Mouse (Mus musculus): ENCODE data around the gene Mgat4d.
A peak's percentile ranks its signal among the peaks of the same experiment; 100 is the strongest.
"Not testable (repeated sequence)": the region's sequence is repeated elsewhere in the genome, so short reads cannot be mapped to it uniquely, and the experiment has no call there.

Gene Mgat4d

DNA sequence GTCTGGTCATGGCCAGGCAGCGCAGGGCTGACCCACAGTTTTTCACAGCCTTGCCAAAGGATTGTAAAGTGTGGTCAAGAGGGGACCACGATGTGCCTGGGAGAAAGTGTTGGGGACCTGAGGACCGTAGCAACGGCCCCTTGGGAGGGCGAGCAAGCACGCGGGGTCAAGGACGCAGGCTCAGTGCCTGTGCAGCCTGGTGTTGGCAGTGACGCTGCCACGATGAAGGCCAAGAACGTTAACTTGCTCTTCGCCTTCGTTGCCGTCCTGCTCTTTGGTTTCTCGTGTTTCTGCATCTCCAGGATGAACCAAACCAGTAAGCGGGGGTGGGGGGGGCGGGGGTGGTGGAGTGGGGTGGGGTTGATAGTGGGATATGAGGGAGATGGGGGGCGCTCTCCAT is at the start of gene Mgat4d:
Gene Mgat4d (plus strand): TSS at position 209 of the 400 bp plus-strand sequence.
- no peak for DNase-seq

DNA sequence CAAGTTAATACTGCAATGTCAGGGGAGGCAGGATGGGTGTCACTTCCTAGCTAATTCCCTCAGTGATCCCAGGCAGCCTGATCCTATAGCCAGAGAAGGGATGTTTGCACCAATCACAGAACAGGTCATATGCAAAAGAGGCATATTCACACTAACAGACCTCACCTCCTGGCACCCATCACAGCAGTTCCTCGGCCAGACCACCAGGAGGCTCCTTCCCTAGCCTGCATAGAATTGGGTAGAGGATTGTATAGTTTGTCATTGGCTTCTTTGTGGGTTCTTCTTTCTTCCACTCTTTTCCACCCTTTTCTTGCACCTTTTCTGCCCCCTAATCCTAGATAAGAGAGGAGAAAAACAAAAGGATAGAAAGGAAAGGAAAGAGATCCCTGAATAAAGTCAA is 48.1 kb upstream of the Mgat4d start:
- no peak for DNase-seq

DNA sequence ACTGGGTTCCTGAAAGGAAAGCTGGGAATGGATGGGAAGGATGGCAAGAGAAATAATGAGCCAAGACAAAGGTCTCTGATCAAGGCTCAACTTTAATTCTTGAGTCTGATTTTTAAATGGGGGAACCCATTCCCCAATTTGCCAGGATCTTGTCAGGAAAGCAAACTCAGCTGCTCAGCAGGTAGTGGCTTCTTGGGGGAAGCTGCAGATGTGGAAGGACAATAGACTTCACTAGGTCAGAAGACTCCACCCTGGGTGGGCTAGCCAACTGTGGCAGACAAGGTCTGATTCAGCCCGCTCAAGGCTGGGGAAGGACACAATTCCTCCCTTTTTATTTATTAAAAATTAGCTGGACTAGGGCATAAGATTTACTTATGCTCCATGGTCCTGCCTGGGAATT is 43.3 kb upstream of the Mgat4d start:
- DNase-seq: no peak

DNA sequence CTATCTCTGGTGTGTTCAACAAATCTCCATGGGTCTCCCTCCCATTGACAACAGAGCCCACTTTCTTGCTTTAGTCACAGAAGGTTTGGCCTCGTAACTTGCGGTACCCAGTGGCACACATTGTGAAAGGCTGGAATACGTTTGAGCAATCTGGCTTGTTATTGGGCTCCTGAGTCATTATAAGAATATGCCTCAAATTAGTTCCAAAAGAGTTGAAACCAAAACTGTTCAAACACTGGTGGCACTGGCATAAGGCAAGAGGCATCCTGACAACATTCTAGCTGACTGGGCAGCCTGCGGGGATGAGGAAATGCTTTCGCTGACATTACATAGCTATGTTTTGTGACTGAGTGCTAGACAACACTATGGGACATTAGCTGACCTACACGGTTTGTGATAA is 38.4 kb upstream of the Mgat4d start:
- DNase-seq: no peak

GRCm38 (mm10) chr8:83315084-83315483 is 33.2 kb upstream of the Mgat4d start:
- DNase-seq: not testable (repeated sequence)

DNA sequence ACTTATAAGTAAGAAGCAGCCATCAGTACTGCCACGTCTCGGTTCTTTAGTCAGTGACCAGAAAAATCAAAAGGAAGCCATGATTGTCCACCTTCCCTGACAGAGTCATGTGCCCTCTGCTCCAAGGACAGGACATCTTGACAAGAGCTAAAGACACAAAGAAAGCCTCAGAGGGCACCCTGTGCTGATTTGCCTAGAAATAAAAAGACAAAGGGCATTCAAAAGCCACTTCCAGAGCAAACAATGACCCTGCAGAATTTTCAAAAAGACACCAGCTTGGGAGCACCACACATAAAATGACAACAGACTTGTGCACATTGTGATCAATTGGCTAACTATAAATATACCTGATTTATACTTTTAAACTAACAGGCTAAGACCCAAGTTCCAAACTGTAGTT is 32.6 kb upstream of the Mgat4d start:
- no peak for DNase-seq

DNA sequence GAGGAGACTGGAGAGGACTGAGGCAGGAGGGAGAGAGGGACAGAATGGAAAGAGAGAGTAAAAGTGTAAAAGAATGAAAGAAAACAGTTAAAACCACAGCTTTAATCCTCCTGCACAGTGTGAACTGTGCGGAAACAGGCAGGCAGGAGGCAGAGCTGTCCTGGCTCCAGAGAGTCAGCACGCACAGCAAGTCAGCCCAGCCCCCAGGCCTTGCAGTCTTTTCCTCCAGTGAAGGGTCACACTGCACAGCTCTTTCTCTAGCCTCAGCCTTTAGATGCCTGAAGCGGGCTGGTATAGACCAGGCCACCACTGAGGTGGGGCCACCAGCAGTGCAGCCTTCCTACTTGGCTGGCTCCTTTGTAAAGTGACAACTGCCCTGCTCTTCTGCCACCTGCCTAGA is 27.7 kb upstream of the Mgat4d start:
- peak; percentile 27 for DNase-seq

GRCm38 (mm10) chr8:83322374-83322773 is 25.9 kb upstream of the Mgat4d start:
- DNase-seq: no peak

DNA sequence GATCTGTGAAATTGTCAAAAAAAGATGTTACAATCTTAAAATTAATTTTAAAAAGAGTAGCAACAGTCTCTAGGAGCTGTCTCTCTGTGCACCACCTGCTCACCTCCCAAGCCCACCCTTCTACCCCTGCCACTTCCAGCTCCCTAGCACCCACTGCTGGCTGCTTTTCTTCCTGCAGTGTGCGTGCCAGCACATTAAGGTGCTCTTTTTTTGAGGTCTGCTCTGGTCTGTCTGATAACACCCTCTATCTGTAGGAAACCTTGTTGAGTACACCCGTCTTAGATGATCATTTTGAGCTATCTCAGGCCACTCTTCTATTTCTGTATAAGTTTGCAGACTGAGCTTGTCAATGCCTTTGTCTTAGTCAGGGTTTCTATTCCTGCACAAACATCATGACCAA is 25.2 kb upstream of the Mgat4d start:
- DNase-seq: no peak

DNA sequence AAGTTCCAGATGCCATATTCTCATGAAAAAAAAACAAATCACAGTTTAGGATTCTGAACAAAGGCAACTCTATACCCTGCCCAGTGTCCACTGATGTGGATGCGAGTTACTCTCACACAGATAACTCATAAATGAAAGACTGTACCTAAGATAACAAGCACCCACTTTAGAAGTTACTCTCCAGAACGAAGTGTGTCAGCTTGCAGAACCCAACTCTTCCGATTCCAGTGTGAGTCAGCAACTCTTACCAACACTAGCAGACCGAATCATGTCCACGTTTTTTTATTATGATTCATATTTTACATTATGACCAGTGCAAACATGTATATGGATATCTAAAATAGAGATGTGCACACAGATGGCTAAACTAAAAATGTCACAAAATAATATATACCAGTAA is 20.4 kb upstream of the Mgat4d start:
- no peak for DNase-seq

- peak; percentile 51 for DNase-seq
Measured at GRCm38 (mm10) chr8:83331567-83331898, 16.7 kb upstream of the Mgat4d start.

DNA sequence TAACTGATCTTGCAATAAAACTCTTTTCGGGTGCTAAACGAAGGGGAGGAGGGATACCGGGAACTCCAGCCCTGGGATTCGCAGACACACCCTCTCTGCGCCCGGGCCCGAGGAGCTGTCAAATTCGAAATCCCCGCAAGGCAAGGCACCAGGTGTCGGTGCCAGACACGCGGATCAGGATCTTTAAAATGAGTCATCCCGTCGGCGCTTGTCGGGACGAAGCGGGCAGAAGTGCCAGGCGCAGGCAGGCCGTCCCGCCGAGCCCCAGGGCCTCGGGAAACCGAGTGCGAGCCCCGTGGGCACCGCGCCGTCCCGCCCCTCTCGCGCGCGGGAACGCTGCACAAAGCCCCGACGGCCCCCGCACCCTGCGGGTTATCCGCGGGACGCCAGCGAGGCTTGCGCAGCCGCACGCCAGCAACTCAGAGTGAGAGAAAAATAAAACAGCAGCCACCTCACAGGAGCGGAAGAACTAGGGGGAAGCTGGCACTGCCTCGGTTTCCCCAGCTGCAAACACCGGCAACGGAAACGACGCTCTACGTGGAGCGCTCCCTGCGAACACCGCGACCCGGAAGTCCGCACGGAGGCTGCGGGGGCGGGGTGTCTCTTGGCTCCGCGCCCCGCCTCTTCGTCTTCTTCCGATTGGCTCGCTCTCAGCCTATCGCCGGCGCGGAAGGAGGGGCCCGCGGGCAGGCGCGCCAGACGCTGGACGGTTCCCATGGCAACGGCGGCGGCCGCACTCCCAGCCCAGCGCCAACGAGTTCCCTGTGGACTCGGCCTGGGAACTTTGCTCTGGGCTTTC is 16.2 kb upstream of the Mgat4d start, which contains the start of gene Elmod2:
Gene Elmod2 (minus strand): TSS at position 588 of the 799 bp plus-strand sequence.
- DNase-seq: peak; percentile 100

DNA sequence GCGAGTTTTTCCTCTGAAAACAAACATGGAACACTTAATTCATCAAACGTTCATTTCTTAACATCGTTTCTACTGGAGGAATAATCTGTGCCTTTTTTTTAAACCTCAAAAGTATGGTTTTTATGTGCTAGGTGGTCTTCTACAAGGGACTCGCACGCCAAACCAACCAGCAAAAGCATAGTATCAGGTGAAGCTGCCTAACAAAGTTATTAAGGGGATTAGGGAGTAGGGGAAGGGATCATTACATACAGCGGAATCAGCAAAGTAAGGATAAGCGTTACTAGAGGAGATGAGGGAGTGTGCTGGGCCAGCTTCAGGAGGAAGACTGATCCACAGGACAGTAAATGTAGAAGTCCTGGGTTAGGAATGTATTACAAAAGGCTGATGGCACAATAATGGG is 15.4 kb upstream of the Mgat4d start:
- DNase-seq: no peak

DNA sequence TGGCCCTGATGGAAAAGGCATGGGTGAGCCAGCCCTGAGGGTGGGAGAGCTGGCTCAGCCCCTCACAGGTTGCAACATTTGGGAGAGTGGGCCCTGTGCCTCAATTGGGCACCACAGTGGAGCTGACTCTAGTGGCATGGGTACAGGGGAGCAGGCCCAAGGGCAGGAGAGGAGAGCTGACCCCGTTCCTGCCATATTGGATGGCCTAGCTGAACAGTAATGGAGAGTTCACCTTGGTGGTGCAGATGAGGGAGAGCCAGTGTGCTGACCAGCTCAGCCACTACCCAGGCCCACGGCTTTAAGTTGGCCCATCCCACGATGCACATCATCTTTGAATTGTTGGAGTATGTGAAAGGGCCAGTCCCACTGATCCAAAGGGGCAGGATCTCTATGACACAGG is 6.2 kb upstream of the Mgat4d start:
- DNase-seq: no peak

GRCm38 (mm10) chr8:83342693-83343092 is 5.6 kb upstream of the Mgat4d start:
- DNase-seq: peak; percentile 63

- no peak for DNase-seq
Measured at GRCm38 (mm10) chr8:83351315-83351714, 3.0 kb downstream of the Mgat4d start.

DNA sequence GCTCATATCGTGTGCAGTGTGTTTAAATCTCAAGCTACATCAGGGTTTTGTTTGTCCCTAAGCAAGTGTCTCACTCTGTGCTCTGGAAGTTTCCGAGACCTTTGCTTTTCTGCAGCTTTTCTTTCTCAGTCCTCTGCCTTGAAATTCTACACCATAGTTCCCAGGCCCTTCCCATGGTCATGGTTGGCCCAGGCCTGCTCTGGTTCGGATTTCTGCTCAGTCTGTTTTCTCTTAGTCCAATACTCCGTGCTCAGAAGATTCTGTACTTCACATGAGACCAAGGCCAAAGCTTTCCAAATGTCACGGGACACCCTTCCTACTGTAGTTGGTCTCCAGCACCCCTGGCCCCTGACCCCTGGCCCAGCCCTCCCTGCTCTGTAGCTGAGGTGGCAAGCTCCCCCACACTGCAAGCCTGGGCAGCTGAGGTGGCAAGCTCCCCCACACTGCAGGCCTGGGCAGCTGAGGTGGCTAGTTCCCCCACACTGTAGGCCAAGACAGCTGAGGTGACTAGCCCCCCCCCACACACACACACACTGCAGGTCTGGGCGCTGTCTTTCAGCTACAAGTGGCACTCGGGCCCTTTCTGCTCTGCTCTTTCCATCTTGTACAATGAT is 15.0 kb downstream of the Mgat4d start:
- peak; percentile 6 for DNase-seq

GRCm38 (mm10) chr8:83377231-83377630 is 29.0 kb downstream of the Mgat4d start:
- DNase-seq: no peak

DNA sequence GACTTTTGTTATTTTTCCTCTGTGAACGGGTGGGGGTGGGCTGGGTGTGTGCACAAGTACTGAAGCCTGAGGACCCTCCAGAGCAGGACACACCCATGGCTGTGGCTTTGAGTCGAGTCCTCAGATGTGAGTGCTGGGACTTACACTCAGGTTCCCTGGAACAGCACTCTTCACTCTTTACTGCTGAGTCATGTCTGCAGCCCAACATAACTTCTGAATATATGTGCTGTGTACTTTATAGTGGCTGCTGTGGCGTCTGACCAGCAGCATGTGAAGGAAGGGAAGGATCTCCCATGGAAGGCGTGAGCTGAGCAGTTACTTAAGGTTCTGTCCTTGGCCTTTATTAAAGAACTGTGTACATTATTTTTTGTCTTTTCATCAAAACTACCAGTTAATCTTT is 31.9 kb downstream of the Mgat4d start:
- DNase-seq: no peak

GRCm38 (mm10) chr8:83381016-83381415 is 32.7 kb downstream of the Mgat4d start:
- no peak for DNase-seq

GRCm38 (mm10) chr8:83382850-83383249 is 34.6 kb downstream of the Mgat4d start:
- DNase-seq: no peak

DNA sequence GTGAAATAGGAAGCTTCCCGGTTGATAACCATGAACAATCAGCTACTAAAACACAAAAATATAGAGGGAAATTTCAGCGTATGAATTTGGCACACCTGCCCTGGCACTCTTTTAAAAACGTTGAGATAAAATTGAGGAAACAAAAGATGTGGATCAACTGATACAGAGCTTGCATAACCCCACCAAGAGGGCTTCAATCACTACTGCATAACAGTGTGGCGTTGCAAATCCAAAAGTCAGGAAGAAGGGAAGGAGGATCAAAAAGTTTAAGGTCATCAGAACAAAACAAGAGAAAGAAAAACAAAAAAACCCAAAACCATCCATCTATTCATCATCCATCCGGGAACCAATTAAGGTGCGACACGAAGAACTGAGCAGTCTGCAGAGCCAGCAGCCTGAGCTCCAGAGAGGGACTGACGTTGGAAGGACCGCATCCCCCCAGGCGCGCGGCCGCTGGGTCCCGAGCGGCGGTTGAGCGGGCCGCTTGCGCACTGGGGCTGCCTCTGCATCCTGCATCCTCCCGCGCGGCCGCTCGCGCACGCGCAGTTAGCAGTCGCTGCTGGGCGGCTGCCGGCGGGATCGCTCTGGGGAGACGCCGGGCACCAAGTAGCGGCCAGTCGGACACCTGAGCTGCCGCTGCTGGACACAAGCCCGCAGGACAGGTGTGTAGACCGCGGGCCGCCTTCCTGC is 41.2 kb downstream of the Mgat4d start, which contains the start of gene Clgn:
Gene Clgn (plus strand): TSS at position 552 of the 690 bp plus-strand sequence.
- DNase-seq: peak; percentile 92

DNA sequence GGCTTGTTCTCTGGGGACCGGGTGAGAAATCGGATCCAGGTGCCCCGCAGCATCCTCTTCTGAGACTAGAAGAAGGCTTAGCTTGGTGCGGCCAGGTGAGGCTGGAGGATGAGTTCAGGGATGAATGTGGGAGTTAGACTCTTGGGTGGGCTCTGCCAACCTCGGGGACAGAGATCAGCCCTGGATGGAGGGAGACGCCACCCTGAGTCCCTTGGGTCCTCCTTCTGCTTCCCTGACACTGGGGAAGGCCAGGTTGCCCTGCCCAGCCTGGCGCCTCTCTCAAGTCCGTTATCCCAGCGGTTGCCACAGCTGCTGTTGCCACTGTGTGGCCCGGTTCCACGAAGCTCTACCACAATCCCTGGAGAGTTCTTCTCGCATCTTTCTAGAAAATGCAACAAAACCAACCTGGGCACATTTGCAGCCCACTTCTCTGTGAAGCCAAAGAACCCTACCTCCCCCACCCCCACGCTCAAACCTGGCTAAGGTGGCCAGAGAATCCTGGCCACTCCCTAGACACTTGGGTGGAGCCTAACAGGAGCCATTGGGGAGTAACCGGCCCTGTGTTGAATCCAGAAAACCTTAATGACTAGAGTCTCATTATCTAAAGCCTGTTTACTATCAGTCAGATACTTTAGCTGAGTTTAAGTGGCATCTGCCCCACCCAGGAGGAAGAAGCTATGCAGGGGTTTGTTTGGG is 41.9 kb downstream of the Mgat4d start:
- DNase-seq: no peak

Data from embryo, embryonic 11 days (tissue).